Mouse (Mus musculus) heart, postnatal 0 days (tissue): ENCODE measurements at regions not wholly inside any gene's neighbourhood (a gene's known extent, or its start where the extent isn't known, plus 50 kb on each side); places are given as distances from the start of the nearest gene placed in this dataset.

ENCODE experiments used
- CTCF ChIP-seq: IDR thresholded peaks from 2 replicates; pipeline ENCODE4 v1.5.1; 2016; ENCODE audit warnings: antibody characterized with exemption, control low read depth, low read depth
- EP300 ChIP-seq: IDR thresholded peaks from 2 replicates; pipeline ENCODE4 v1.6.1; 2016; ENCODE audit warnings: antibody characterized with exemption, low read depth

- TF ChIP-seq EP300 (no peak), CTCF (no peak)
Observed at GRCm38 (mm10) chr6:61067355-61068116, 112.6 kb upstream of the Ccser1 start.
